Mouse (Mus musculus) heart, adult 2 months (tissue): ENCODE results near the gene Bmpr1b. TPM values are rescaled to one million over a fixed set of nuclear protein-coding genes. Genes with fewer than 3 reads are reported as not detected.

Source experiments
- DNase-seq, 2 experiments: peaks; one replicate each; pipeline ENCODE4 v3.0.0; 2021
- H3K27ac ChIP-seq: fragments of 200-600 bp; 2 replicates; pipeline ENCODE4 v1.8.1; 2022
- H3K27me3 ChIP-seq: fragments of 200-500 bp; 2 replicates; pipeline ENCODE4 v1.6.1; 2012; ENCODE audit warnings: mild to moderate bottlenecking, low read length, inconsistent platforms, mixed read lengths; ENCODE audit not compliant: control insufficient read depth, insufficient read depth
- H3K36me3 ChIP-seq: fragments of 200-500 bp; 2 replicates; pipeline ENCODE4 v1.6.1; 2012; ENCODE audit warnings: low read length, inconsistent platforms; ENCODE audit not compliant: control insufficient read depth, insufficient read depth
- H3K4me1 ChIP-seq: fragments of 200-500 bp; 2 replicates; pipeline ENCODE4 v1.6.1; 2011; ENCODE audit warnings: low read length; ENCODE audit not compliant: control insufficient read depth, insufficient read depth
- H3K4me3 ChIP-seq: fragments of 200-600 bp; 2 replicates; pipeline ENCODE4 v1.8.1; 2022
- H3K79me2 ChIP-seq: fragments of 200-500 bp; replicated peaks from 2 replicates; pipeline ENCODE4 v1.6.1; 2012; ENCODE audit warnings: mild to moderate bottlenecking, inconsistent platforms, low read length, moderate library complexity, mixed read lengths; ENCODE audit not compliant: control insufficient read depth, insufficient read depth
- H3K9ac ChIP-seq: fragments of 200-500 bp; 2 replicates; pipeline ENCODE4 v1.6.1; 2012; ENCODE audit warnings: low read depth, mild to moderate bottlenecking, control low read depth, inconsistent platforms, low read length, mixed read lengths
- CTCF ChIP-seq: fragments of 200-600 bp; IDR thresholded peaks from 2 replicates; pipeline ENCODE4 v1.8.1; 2022; ENCODE audit warnings: antibody characterized with exemption, mild to moderate bottlenecking, moderate library complexity
- EP300 ChIP-seq: fragments of 200-500 bp; IDR thresholded peaks from 2 replicates; pipeline ENCODE4 v1.6.1; 2011; ENCODE audit warnings: low read depth, low read length, control low read depth; ENCODE audit not compliant: insufficient read depth
- POLR2A ChIP-seq: fragments of 200-500 bp; IDR thresholded peaks from 2 replicates; pipeline ENCODE4 v1.6.1; 2011; ENCODE audit warnings: mild to moderate bottlenecking, low read depth, low read length, control low read depth; ENCODE audit not compliant: insufficient read depth
- WGBS: fragments of 180-500 bp; shearing (Covaris S2); methylation state at CpG from one replicate; pipeline ENCODE4 v1.1.7; 2018; 5-methylcytosine and 5-hydroxymethylcytosine counted together
- intact Hi-C: fragments of 180-260 bp; cut with DNase I; formaldehyde crosslinking; loops from one replicate; pipeline ENCODE4 v1.15.1; 2025
- polyA plus RNA-seq: library from polyadenylated mRNA; depleted of rRNA; stranded (reverse); fragments of >200 nt; gene quantifications from 2 replicates; pipeline ENCODE4 v1.2.3, GENCODE M21; 2012
- total RNA-seq, 2 experiments: library from RNA; stranded (reverse); gene quantifications; 2 replicates each; pipeline ENCODE4 v1.2.3; 2021

The Bmpr1b gene
- total and polyA plus RNA-seq, 3 experiments: 0.29 to 0.43 (median 0.30) TPM

DNA sequence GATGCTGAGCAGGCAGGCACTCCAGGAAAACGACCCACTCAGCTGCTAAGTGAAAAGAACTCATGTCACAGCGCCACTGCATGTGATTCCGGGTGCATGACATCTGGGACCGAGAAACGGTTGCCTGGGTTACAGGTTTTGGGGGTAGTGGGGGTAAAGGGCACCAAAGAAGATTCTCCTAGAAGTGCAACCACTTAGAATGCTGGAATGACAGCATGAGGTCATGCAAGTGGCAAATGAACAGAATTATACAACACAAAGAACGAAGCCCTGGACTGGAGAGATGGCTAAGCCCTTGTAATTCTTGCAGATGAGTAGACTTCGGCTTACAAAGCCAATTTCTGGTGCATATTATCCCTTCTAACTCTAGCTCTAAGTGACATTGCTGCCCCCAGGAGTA lies 184.7 kb downstream of the Bmpr1b start:
- no peaks in the 10 kb centered on the region for H3K4me1 ChIP-seq
- H3K27me3 ChIP-seq: no peaks in the 10 kb centered on the region
- no peaks in the 10 kb centered on the region for H3K79me2 ChIP-seq
- no peak for TF ChIP-seq POLR2A
- TF ChIP-seq CTCF: no peak
- TF ChIP-seq EP300: no peak
- no peak overlapping the region for H3K4me3 ChIP-seq
- no peak for DNase-seq
- intact Hi-C loops: no loop called here
- no peak overlapping the region for H3K27ac ChIP-seq
- 69% methylated on average over 7 of the region's 7 CpGs for WGBS
- H3K9ac ChIP-seq: no peak overlapping the region
- H3K36me3 ChIP-seq: no peaks in the 10 kb centered on the region

DNA sequence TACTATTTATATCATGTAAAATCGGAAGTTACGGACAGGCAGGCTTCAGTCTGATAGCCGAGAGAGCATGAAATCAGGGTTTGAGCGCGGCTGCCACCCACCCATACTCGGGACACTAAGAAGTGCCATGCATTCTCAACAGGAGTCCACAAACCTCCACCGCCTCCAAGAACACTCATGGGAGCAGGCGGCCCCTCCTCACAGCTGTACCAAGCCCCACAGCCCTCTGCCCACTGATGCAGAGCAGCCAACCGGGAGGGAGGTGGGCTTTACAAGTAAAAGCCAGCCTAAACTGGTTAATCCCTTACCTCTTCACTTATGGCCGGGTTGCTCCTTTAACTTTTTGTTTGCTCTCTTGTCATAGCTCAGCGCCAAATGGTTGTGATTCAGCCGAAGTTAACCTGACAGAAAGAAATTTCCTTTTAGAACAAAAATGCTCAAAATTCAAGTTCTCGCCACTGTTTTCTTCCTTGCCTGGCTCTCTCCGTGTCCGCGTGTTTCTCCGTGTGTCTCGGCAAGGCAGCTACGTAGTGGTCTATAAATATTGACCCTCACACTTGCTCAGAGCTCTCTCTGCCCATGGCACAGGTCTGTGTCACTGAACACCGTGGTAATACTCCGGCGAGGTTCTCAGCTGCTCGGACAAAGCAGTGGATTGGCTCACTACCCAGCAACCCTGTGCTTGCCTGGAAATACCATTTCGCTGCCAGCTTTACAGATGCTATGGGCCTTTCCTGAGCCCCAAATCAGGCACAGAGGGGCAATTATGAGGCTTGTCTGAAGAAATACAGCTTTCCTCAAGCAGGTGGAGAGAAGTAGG lies 187.4 kb downstream of the Bmpr1b start:
- WGBS: 71% methylated on average over 24 of the region's 24 CpGs

DNA sequence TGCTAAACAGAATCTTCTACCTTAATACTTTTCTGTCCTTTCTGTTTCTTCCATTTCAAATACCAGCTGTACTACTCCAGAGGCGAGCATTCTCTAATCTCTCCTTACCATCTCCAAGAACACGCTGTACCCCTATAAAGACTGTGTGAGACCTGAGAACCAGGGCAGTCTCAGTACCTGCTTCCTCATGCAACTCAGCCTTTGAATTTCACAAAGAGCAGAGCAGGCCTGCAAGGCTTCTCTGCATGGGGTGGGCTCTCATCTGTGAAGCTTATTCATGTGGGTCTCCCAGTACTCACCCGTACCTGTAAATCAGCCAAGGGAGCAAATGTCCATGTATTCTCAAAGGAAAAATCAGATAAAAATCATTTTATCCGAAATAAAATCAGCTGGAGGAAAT lies 203.0 kb downstream of the Bmpr1b start:
- Histone ChIP-seq H3K9ac (no peak overlapping the region), H3K4me3 (no peak overlapping the region), H3K4me1 (no peaks in the 10 kb centered on the region), H3K36me3 (no peaks in the 10 kb centered on the region), H3K27ac (no peak overlapping the region), H3K79me2 (no peaks in the 10 kb centered on the region), H3K27me3 (no peaks in the 10 kb centered on the region)
- intact Hi-C loops: no loop called here
- no peak for DNase-seq
- no peak for TF ChIP-seq POLR2A
- no peak for TF ChIP-seq EP300
- TF ChIP-seq CTCF: no peak
- WGBS: 63% methylated on average over 4 of the region's 4 CpGs

More for the DNA sequence above, 187.4 kb downstream of the Bmpr1b start:
- no peak for DNase-seq
- Histone ChIP-seq H3K4me1 (no peaks in the 10 kb centered on the region), H3K27ac (no peak overlapping the region), H3K4me3 (no peak overlapping the region), H3K36me3 (no peaks in the 10 kb centered on the region), H3K79me2 (no peaks in the 10 kb centered on the region), H3K27me3 (no peaks in the 10 kb centered on the region), H3K9ac (no peak overlapping the region)
- intact Hi-C loops: no loop called here
- no peak for TF ChIP-seq POLR2A
- TF ChIP-seq EP300: no peak
- no peak for TF ChIP-seq CTCF

DNA sequence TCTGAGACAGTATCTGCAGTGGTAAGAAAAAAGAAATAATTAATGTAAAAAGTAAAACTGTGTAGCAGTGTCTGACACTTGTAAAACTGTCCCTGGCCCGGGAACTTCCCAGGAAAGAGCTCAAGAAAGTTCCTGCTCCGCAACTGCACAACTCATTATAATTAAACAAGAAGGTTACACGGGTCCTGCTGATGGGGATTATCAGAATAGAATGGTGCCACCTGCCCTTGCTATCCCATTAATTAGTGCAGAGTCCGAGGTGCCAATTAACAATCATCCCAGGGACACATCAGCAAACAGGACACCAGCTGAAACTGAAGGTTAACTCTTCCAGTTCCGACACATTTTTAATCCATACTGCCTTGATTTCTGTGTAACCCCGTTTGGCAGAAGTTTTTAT lies 216.3 kb downstream of the Bmpr1b start:
- 56% methylated on average over 6 of the region's 6 CpGs for WGBS
- TF ChIP-seq POLR2A (no peak), CTCF (no peak), EP300 (no peak)

DNA sequence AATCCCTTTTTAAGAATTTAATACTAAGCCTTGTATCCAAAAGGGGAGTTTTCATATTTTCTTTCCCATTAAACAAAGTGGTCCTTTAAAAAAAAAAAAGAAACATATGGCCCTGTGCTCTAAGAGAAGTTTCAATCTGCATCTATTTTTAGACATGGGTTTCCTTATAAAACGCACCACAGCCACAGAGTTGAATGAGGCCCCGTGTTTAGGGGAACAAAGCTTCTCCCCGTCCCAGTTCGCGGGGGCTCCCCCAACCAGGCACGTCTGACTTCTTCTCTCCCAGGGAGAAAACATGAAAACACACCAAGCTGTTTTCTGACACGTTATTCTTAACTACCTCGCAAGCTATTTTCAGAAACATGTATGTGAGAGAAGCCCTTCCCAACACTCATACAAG lies 218.6 kb downstream of the Bmpr1b start:
- H3K9ac ChIP-seq: no peak overlapping the region
- H3K79me2 ChIP-seq: no peaks in the 10 kb centered on the region
- DNase-seq: no peak
- WGBS: 37% methylated on average over 8 of the region's 8 CpGs
- no peaks in the 10 kb centered on the region for H3K27me3 ChIP-seq
- TF ChIP-seq EP300: no peak
- intact Hi-C loops: no loop called here
- peak overlapping the region; percentile 43; the same call in 1 of the 2 replicates for H3K27ac ChIP-seq
- H3K4me3 ChIP-seq: 0 out of 2 replicates have a peak overlapping the region, but pooled peaks have one; percentile 1
- no peaks in the 10 kb centered on the region for H3K36me3 ChIP-seq
- H3K4me1 ChIP-seq: no peaks in the 10 kb centered on the region

More for the DNA sequence above, 216.3 kb downstream of the Bmpr1b start:
- H3K4me3 ChIP-seq: no peak overlapping the region
- no peak overlapping the region for H3K9ac ChIP-seq
- H3K27ac ChIP-seq: no peak overlapping the region
- no peaks in the 10 kb centered on the region for H3K79me2 ChIP-seq
- intact Hi-C loops: no loop called here
- no peaks in the 10 kb centered on the region for H3K36me3 ChIP-seq
- H3K4me1 ChIP-seq: no peaks in the 10 kb centered on the region
- H3K27me3 ChIP-seq: no peaks in the 10 kb centered on the region
- DNase-seq: no peak

DNA sequence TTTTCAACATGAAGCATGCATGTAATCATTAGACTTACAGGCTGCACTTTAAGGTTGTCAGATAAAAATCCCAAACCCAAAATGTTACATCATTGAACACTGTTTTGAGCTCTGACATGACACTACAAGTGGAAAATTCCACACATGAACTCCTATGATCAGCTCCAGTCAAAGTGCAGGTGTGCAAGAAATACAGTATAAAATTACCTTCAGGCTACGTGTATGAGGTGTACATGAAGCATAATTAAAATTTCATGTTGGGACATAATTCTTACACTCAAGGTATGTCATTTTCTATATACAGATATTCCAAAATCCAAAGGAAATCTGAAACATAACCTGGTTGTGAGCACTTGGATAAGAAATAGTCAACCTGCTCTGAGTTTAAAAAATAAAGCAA lies 220.7 kb downstream of the Bmpr1b start:
- H3K4me1 ChIP-seq: no peaks in the 10 kb centered on the region
- no peak overlapping the region for H3K27ac ChIP-seq
- no peak for TF ChIP-seq POLR2A
- TF ChIP-seq EP300: no peak
- H3K4me3 ChIP-seq: no peak overlapping the region
- 79% methylated on average over 1 of the region's 1 CpGs for WGBS
- intact Hi-C loops: no loop called here
- H3K36me3 ChIP-seq: no peaks in the 10 kb centered on the region
- H3K9ac ChIP-seq: no peak overlapping the region
- H3K79me2 ChIP-seq: no peaks in the 10 kb centered on the region
- H3K27me3 ChIP-seq: no peaks in the 10 kb centered on the region
- DNase-seq: no peak
